Mouse (Mus musculus): ENCODE results near the gene Ift88. TPM values are rescaled to one million over a fixed set of nuclear protein-coding genes. Genes with fewer than 3 reads are reported as not detected.

Ift88 gene
- total and polyA plus RNA-seq, 2 experiments from 2014 or later, result 4.5 to 7.3 TPM

DNA sequence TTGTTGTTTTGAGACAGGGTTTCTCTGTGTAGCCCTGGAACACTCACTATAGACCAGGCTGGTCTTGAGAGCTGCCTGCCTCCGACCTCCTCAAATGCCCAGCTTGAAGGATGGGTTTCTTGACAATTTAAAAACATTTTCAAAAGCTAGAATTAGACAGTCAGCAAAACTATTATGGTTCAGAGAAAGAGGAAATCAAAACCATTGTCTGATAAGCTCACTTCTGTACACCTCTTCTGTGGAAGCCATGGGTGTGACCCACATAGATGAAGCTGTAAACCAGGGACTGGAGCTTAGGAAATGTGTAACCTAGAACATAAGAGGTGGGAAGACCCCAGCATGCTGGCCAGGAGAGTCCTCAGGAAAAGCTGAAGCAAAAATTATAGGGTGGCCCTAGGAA lies 133.1 kb downstream of the Ift88 start:
- Histone ChIP-seq H3K9ac (replicated peaks; ENCODE audit: low read depth, low read length) (no peak overlapping the region), H3K36me3 (replicated peaks; ENCODE audit: control insufficient read depth, insufficient read depth, low read length) (peaks cover 6% of the 10 kb centered on the region; the same call in 1 of the 2 replicates), H3K9me3 (replicated peaks; ENCODE audit: control insufficient read depth, low read length) (no peaks in the 10 kb centered on the region), H3K4me1 (ENCODE audit: control insufficient read depth, insufficient read depth) (no peaks in the 10 kb centered on the region), H3K27ac (ENCODE audit: low read depth) (no peak overlapping the region), H3K4me2 (ENCODE audit: low read depth, low read length) (no peak overlapping the region), H3K4me3 (ENCODE audit: low read depth, low read length) (no peak overlapping the region), H3K27me3 (ENCODE audit: control insufficient read depth, insufficient read depth, low read length) (no peaks in the 10 kb centered on the region)
- DNase-seq (ENCODE audit: low spot score) (no peak), ATAC-seq (ENCODE audit: insufficient read depth, low read depth) (no peak)
- TF ChIP-seq CTCF (IDR thresholded peaks at IDR 0.05; ENCODE audit: low read depth), result no peak
- TF ChIP-seq EP300 (IDR thresholded peaks at IDR 0.05; ENCODE audit: low read depth), result no peak
- WGBS, result 89% methylated on average over 1 of the region's 1 CpGs

DNA sequence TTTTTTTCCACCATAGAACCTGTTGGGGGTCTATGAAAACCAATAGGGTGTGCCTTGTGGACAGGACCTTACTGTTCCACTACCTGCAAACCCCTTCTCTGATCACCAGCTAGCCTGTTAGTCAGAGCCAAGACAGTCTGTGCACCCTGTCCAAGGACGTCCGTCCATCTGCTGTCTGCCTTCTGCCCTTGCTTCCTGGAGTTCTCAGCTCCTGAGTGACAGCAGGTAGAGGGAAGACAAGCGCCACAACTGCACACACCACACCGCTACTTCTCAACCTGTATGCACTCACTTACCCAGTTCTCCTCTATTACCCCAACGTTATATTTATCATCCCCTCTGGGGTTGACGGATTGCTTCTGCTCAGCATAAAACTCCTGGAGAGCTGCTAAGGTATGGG lies 141.8 kb downstream of the Ift88 start:
- 82% methylated on average over 6 of the region's 6 CpGs for WGBS
- Histone ChIP-seq H3K27me3 (ENCODE audit: control insufficient read depth, insufficient read depth, low read length) (no peaks in the 10 kb centered on the region), H3K4me2 (ENCODE audit: low read depth, low read length) (no peak overlapping the region), H3K9me3 (replicated peaks; ENCODE audit: control insufficient read depth, low read length) (no peaks in the 10 kb centered on the region), H3K27ac (ENCODE audit: low read depth) (no peak overlapping the region), H3K36me3 (replicated peaks; ENCODE audit: control insufficient read depth, insufficient read depth, low read length) (peaks cover 6% of the 10 kb centered on the region; the same call in 1 of the 2 replicates), H3K4me3 (ENCODE audit: low read depth, low read length) (no peak overlapping the region), H3K9ac (replicated peaks; ENCODE audit: low read depth, low read length) (no peak overlapping the region), H3K4me1 (ENCODE audit: control insufficient read depth, insufficient read depth) (peaks cover 9% of the 10 kb centered on the region; the same call in 1 of the 2 replicates)
- no peak for ATAC-seq (ENCODE audit: insufficient read depth, low read depth)
- DNase-seq (ENCODE audit: low spot score), result no peak
- no peak for TF ChIP-seq CTCF (IDR thresholded peaks at IDR 0.05; ENCODE audit: low read depth)
- TF ChIP-seq EP300 (IDR thresholded peaks at IDR 0.05; ENCODE audit: low read depth), result no peak

Other genes with a start within 250 kb of the Ift88 start
- 1.6 and 16.8 TPM in 2 replicates for gene Cryl1, start 25.5 kb upstream of the Ift88 start, total RNA-seq (2014; rRNA removed; ENCODE audit: low replicate concordance)
- 10.4 and 10.5 TPM in 2 replicates for gene Cryl1, start 25.5 kb upstream of the Ift88 start, polyA plus RNA-seq (2015; fragmentation: Nextera tagmentation; extraction: Ambion mirVana)
- gene Il17d, start 100.7 kb downstream of the Ift88 start, total RNA-seq (2014; rRNA removed; ENCODE audit: low replicate concordance), result 5.3 and 8.2 TPM in 2 replicates
- gene Il17d, start 100.7 kb downstream of the Ift88 start, polyA plus RNA-seq (2015; fragmentation: Nextera tagmentation; extraction: Ambion mirVana), result 3.0 and 3.5 TPM in 2 replicates
- gene Eef1akmt1, start 147.6 kb downstream of the Ift88 start, total RNA-seq (2014; rRNA removed; ENCODE audit: low replicate concordance), result 21.4 and 46.9 TPM in 2 replicates
- gene Eef1akmt1, start 147.6 kb downstream of the Ift88 start, polyA plus RNA-seq (2015; fragmentation: Nextera tagmentation; extraction: Ambion mirVana), result 79.3 and 88.3 TPM in 2 replicates
- 10.9 and 26.0 TPM in 2 replicates for gene Xpo4, start 241.4 kb downstream of the Ift88 start, total RNA-seq (2014; rRNA removed; ENCODE audit: low replicate concordance)
- 5.1 and 6.5 TPM in 2 replicates for gene Xpo4, start 241.4 kb downstream of the Ift88 start, polyA plus RNA-seq (2015; fragmentation: Nextera tagmentation; extraction: Ambion mirVana)